Mouse (Mus musculus): ENCODE results near the gene Gucy2d.

- no peak for TF ChIP-seq CTCF (IDR thresholded peaks at IDR 0.05 in 2 of 3, conservative IDR thresholded peaks at IDR 0.05 in 1 of 3; ENCODE audit: control insufficient read depth in 1 of 3, insufficient read depth in 1 of 3, low read depth in 2 of 3, low read length in 3 of 3, poor library complexity in 1 of 3, severe bottlenecking in 1 of 3)
- TF ChIP-seq MXI1 (IDR thresholded peaks at IDR 0.05; ENCODE audit: low read depth, low read length), result no peak
- no peak for TF ChIP-seq UBTF (IDR thresholded peaks at IDR 0.05; ENCODE audit: borderline replicate concordance, insufficient read depth, low read depth, low read length)
- no peak for TF ChIP-seq TCF12 (IDR thresholded peaks at IDR 0.05; ENCODE audit: low read depth, low read length)
- TF ChIP-seq EP300 (IDR thresholded peaks at IDR 0.05; ENCODE audit: low read depth in 1 of 2, low read length in 2 of 2), result no peak
- TF ChIP-seq POLR2A (IDR thresholded peaks at IDR 0.05; ENCODE audit: control insufficient read depth in 1 of 2, insufficient read depth in 1 of 2, low read depth in 1 of 2, low read length in 2 of 2, poor library complexity in 1 of 2), result no peak
- TF ChIP-seq MEF2A (IDR thresholded peaks at IDR 0.05; ENCODE audit: extremely low read depth, insufficient replicate concordance, low read depth, low read length, poor library complexity, severe bottlenecking), result no peak
- no peak for TF ChIP-seq JUND (IDR thresholded peaks at IDR 0.05; ENCODE audit: low read depth, low read length)
- no peak for TF ChIP-seq POLR2AphosphoS5 (IDR thresholded peaks at IDR 0.05; ENCODE audit: borderline replicate concordance, low read depth, low read length)
Observed at GRCm38 (mm10) chr7:98524401-98524800, 84.2 kb downstream of the Gucy2d start.
